In genomic region chr4:135986943-135987710, GRCm38 (mm10) we compare ENCODE assay signal across 8 mouse cellular contexts. TPM values are rescaled to one million over a fixed set of nuclear protein-coding genes. Genes with fewer than 3 reads are reported as not detected.
DNase-seq lines count a peak whose midpoint lies in the region; ATAC-seq lines count a peak whose summit lies in the region.

Pithd1 (minus strand) TSS chr4:135987264.

- no peaks in the 10 kb centered on the region for H3K9me3 ChIP-seq in hindbrain, embryonic 13.5 days

- H3K4me3 ChIP-seq in hindbrain, embryonic 13.5 days: peak within 1 kb of the TSS; percentile 80

- ATAC-seq in hindbrain, embryonic 13.5 days (ENCODE audit: low FRiP score): peak; percentile 94

- H3K27ac ChIP-seq in hindbrain, embryonic 13.5 days: peak within 1 kb of the TSS; percentile 92

- H3K4me1 ChIP-seq in hindbrain, embryonic 13.5 days (replicated peaks): peaks cover 23% of the 10 kb centered on the region

- H3K4me2 ChIP-seq in hindbrain, embryonic 13.5 days: peak within 1 kb of the TSS; percentile 95

- WGBS in hindbrain, embryonic 13.5 days: 0% methylated on average over 63 of the region's 81 CpGs

- no peaks in the 10 kb centered on the region for H3K27me3 ChIP-seq in hindbrain, embryonic 13.5 days

- peak; percentile 93 for DNase-seq in NIH3T3 (ENCODE audit: low read depth)
- peak; percentile 96 for DNase-seq in cerebellum, postnatal 10 days
- DNase-seq in frontal cortex, postnatal 14 days (ENCODE audit: low spot score in 2 of 2): peak; percentile 87 to 88
- peak; percentile 83 to 85 for DNase-seq in layer of hippocampus, postnatal 25 days (ENCODE audit: extremely low spot score in 1 of 2, low spot score in 1 of 2)
- DNase-seq in lung, postnatal 25 days (ENCODE audit: low spot score): peak; percentile 92
- DNase-seq in retina, embryonic 14.5 days (ENCODE audit: low spot score): peak; percentile 93
- DNase-seq in thymus, postnatal 4 days: peak; percentile 95

- peak within 1 kb of the TSS; percentile 89 for H3K9ac ChIP-seq in hindbrain, embryonic 13.5 days

- H3K36me3 ChIP-seq in hindbrain, embryonic 13.5 days: peaks cover 31% of the 10 kb centered on the region

RNA-seq across cellular contexts. Expression of gene Pithd1, which starts in this region (rescaled TPM):
- polyA plus RNA-seq in hindbrain, embryonic 13.5 days (2015; fragmentation: Nextera tagmentation; extraction: Ambion mirVana): 54.3 and 58.3 TPM in 2 replicates
- 10 to 100 TPM; 84.3 to 89.7 TPM for total RNA-seq in layer of hippocampus, postnatal 25 days (2021)

Comparison
In these comparisons a context has a peak if more than half of its experiments do, and no peak if none do; other contexts are left out.
1. Peak in every context shown above with its lines: DNase-seq, ATAC-seq, H3K4me3 ChIP-seq and H3K27ac ChIP-seq.